Mouse (Mus musculus): ENCODE measurements at regions not wholly inside any gene's neighbourhood (a gene's known extent, or its start where the extent isn't known, plus 50 kb on each side); places are given as distances from the start of the nearest gene placed in this dataset.
"Not testable (repeated sequence)": the region's sequence is repeated elsewhere in the genome, so short reads cannot be mapped to it uniquely, and the experiment has no call there.

DNA sequence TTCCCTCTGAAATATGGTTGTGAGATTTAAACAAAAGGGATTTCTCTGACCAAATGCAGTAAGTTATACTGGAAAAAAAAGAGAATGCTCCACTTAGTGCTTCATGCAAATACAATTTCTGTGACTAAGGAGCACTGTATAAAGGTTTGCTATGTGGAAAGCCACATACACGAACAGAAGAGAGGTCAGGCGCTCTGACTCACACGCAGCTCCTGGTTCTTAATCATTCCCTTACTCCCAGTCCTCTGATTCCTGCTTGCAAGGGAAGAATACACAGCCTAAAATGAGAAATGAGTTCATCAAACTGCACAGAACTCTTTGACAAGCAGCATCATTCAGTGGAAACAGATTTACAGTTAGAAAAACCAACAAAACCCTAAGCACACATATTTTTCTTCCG is 406.8 kb downstream of the Gja1 start:
- no peak for DNase-seq (ENCODE audit: low spot score)

DNA sequence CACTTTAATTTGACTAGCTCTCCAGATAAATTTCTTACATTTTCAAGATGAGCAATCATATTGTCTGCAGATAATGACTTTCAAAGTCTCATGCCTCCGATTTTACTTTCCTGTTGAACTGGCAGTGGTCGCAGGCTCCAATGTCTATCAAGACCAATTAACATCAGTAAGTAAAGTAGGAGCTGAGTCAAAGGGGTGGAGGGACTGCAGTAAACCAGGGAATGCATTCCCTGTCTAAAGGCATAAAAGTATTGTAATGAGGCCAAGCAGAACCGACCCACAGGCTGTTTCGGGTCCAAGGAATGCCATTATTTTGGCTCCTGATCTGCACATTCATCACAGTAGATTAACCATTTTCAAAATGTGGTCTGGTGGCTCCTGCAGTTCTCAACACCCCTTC is 411.0 kb downstream of the Gja1 start:
- no peak for DNase-seq (ENCODE audit: low spot score)

DNA sequence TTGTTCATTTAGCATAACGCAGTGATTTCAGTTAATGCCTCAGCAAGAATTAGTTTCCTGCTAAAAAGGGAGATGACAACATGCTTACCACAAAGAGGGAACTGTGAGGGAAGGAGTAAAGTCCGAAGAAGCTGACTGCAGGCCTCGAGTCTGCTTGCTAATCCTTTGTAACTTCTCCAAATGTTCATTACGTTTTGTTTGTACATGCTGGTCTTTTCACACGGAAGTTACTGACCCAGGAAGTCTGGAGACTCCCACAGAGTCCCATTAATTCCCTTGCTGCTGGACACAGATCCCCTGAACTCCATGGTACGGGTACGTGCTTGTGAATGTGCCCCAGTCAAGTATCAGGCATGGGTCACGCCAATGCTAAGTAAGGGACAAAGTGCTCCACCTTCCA is 415.9 kb downstream of the Gja1 start:
- no peak for DNase-seq (ENCODE audit: low spot score)

DNA sequence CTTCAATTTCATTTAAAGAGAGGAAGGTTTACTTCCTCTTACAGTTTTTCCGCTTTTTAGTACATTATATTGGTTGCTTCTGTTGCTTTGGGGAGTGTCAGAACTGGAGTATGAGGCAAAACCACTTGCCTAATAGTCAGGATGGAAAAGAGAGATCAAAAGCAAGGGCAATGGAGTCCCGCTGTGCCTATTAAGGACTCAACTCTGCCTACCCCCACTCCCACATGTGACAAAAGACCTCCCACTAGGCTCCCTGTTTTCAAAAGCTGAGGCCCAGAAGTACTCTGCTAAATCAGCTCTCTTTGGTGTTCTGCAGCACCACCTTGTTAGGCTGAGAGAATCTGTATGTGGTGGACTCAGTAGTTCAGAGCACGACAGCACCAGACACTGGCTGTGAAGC is 418.3 kb downstream of the Gja1 start:
- no peak for DNase-seq (ENCODE audit: low spot score)

DNA sequence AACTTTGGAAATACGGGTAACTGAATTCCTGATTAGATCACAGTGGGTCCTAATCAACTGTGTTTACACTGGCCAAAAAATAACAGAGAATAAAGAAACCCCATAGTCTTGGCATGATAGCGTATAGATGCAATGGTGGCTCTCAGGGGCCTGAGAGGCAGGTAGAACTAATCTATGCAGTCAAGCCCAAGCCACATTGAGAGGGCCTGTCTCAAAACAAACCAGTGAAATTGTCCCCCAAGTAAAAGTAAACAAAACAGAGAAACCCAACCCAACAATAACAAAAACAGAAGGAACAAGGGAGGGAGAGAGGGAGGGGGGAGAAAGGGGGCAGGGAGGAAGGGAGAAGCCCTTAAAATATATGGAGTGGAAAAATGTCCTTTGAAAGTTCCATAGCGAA is 422.2 kb downstream of the Gja1 start:
- no peak for DNase-seq (ENCODE audit: low spot score)

DNA sequence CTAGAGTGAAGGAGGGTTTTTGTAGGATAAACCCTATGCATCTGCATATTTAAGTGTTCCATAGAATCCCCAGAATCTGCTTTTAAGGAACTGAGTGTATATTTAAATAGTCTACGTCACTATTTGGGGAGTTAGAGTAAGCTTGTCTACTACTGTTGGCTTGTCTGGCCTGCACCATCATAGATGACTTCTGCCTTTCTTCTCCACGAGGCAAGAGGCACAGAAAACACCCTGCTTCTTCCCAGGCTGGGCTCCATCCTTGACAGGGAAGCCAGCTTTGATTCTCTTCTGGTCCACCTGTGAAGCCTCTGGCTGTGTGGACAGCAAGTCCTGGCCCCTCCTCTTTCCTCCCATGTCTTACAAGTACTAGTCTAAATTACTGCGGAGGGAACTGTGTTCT is 422.6 kb downstream of the Gja1 start:
- no peak for DNase-seq (ENCODE audit: low spot score)

DNA sequence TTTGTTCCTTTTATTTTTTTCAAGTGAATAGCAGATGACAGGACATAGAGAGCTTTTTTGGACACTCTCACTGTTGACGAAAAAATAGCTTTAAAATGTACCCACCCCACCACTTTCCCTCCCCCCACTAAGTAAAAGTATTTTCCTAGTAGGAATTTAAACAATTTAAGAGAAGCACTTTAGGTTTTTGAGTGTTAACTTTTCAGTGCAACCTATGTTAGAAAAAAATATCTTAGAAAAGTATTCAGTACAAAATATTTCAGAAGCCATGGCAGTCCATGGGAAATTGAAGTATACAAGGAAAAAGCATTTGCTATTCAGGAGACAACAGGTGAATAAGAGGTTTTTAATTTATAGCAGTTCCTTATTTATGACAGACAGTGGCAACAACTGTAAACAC is 431.9 kb downstream of the Gja1 start:
- no peak for DNase-seq (ENCODE audit: low spot score)

DNA sequence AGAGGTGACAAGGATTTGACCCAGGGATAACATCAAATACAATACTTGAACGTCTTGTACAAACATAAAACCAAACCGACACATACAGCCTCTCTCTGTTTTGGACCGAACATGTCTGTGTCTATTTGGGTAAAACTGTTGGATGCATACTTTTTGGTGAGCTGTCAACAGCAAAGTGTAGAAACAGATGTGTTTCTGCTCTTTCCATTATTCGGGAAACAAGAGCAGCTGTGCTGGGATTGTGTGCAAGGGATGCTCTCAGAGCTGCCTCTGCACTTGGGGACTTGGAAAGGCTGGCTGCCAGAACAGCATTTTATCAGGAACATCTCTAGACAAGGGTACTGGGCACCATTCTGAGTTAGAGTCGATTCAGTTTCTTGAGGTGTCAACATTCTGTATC is 445.0 kb downstream of the Gja1 start:
- DNase-seq (ENCODE audit: low spot score), result no peak

DNA sequence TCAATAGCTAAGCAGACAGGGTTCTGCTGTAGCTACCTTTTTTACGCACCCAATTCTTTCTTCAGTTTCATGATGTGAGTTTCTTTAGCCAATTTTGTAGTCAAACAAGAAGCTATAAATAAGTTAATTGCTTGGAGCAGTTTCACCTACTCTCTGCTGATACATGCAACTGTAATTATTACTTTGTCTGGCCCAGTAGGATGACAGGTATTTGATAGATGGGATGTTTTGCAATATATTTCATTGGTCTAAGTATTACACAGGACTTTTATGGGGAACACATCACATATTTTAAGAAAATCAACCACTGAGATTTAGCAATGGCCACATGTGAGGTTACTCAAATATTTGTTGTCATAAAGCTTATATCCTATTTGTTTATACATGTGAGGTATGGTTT is 454.2 kb downstream of the Gja1 start:
- peak; percentile 28 for DNase-seq (ENCODE audit: low spot score)

DNA sequence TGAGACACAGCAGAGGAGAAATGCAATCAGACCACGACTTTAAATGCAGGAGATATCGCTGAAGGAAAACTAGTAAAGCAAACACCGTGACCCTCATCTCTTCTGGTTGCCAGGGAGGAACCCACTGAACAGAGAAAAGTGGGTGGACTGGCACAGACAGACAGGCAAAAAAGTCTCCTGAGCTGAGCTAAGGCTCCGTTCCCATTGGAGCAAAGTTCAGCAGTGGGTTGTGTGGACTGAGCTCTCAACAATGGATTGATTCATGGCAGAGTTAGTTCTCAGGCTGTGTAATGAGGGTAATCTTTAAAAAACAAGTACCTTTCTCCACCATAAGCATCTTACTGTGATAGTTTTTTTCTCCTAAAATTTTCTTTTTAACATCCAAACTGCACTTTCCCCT is 454.8 kb downstream of the Gja1 start:
- peak; percentile 39 for DNase-seq (ENCODE audit: low spot score)

DNA sequence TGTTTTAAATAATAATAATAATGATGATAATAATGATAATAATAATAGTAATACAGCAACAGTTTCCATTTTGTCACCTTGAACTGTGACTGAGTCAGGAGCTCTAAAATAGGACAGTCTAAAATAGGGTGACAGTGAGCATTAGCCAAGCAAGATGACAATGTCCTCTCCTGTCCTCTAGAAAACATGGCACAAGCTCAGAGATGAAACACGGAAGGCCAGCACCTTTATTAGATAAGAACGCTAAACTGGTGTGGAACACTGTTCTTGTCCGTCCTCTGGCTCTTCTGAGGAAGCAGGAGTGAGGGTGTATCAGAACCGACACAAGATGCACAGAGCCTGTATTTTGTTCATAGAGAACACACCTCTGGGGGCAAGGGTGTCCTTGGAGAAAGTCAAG is 459.0 kb downstream of the Gja1 start:
- DNase-seq (ENCODE audit: low spot score), result no peak

DNA sequence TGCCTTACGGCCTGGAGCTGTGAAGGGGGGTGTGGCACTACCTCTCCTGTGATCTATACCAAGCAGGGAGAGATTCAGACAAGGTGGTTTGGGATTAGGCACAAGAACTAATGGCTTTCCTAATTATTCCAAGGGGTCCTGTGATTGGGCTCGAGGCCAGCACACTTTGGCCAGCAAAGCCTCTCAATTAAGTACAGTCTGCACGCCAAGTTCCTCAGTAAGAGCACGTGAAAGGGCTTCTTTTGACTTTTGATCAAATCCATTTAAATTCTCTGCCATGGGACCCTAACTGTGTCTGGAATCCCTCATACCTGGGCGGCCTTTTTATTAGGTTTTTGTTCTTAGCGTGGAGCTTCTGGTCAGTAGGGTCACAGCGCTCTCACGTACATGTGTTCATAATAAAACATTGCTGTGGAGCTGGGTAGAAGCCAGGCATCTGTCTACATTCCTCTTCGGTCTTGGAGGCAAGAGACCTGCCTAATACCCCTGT is 461.9 kb downstream of the Gja1 start:
- no peak for DNase-seq (ENCODE audit: low spot score)

DNA sequence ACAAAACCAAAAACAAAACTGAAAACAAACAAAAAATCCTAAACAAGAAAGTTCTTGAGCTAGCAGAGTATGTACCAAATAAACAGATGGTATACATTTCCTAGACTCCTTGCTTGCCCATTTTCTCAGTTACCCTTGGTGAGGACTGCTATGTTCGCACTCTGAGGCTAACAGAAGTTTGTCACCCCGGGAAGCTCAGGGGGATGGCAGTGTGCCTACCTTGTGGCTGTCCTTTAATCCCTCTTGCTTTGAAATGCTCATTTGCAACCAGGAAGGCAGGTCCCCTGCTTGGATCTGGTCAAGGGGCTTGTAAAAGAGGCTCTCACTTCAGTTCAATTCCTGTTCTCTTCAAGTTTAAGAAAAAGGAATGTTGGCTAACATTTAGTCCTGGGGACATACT is 462.4 kb downstream of the Gja1 start:
- no peak for DNase-seq (ENCODE audit: low spot score)

DNA sequence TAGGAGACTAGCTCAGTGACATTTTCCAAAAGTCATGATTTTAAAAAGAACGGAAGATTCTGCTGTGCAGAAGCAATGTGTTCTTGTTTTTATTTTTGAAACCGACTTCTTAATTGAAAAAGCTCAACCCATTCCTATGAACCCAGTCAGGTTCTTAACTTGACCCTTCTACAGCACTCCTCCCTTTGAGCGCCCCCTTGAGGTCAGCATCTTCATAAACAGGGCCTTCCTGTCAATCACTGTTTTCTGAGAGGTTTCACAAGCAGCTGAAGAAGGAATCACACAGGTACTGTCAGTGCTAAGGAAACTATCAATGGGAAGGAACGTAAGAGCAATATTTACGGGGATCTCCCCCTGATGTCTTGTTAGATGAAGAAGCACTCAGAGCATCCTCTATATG is 463.6 kb downstream of the Gja1 start:
- DNase-seq (ENCODE audit: low spot score), result peak; percentile 35

DNA sequence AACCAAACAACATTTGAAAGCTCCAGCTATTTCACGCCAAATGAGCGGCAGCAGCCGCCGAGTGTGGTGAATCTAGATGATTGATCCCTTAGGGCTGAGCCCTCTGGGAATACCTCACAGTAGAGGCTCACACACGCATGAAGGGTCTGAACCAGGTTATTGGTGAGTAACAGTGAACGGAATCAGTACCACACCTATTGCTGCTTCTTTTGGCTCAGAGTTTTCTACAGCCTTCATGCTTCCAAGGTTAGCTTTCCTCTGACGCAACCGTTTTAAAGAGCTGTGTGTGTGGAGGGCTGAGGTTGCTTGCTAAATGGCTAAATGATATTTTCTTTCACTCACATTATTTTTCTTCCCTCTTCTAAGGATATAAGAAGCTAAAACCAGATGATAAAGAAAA is 464.4 kb downstream of the Gja1 start:
- no peak for DNase-seq (ENCODE audit: low spot score)

DNA sequence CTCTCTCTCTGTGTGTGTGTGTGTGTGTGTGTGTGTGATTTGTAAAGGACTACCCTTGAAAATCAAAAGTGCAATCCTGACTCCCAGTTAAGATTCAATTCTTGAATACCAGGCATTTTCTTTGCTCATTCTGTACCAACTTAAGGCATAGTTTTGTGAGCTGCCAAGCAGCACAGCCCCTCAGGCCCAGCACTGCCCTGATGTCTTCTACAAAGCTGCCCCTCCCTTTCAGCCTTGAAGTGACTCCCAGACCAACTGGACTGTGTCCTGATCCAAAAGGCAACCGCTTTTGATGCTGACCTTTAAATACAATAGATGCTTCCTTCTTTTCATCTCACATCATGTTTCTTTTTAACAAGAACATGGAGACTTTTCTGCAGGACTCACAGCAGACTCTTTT is 464.8 kb downstream of the Gja1 start:
- no peak for DNase-seq (ENCODE audit: low spot score)

DNA sequence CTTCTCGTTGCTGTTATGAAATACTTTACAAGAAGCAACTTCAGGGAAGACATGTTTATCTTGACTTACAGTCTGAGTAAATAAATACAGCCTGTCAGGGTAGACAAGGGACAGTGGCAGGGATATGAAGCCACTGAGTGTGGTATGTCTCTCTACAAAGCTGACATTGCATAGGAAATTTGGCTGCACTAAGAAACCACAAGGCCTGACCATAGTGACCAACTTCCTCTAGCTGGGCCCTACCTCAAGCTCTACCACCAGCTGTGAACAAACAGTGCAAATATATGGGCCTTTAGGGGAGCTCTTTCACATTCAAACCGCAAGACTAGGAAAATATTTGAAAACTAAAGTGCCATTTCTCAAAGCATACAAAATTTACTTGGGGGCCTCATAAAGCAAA is 475.4 kb downstream of the Gja1 start:
- DNase-seq (ENCODE audit: low spot score), result no peak

DNA sequence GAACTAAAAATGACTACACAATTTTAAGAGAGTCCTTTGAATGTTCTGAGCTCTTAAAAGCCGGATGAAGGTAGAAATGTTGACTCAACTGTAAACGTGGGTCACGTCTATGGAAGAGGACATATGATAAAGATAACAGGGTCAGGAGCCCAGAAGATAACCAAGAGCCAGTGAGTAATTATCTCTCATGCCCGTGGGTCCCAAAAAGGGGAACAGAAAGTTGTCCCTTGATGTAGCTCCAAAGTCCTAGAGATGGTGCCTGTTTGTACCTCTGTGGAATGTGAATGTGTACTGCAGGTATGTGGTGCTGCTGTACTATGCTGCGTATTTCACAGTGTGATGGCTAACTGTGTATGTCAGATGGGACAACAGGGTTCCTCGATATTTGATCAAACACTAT is 479.1 kb downstream of the Gja1 start:
- DNase-seq (ENCODE audit: low spot score), result no peak

DNA sequence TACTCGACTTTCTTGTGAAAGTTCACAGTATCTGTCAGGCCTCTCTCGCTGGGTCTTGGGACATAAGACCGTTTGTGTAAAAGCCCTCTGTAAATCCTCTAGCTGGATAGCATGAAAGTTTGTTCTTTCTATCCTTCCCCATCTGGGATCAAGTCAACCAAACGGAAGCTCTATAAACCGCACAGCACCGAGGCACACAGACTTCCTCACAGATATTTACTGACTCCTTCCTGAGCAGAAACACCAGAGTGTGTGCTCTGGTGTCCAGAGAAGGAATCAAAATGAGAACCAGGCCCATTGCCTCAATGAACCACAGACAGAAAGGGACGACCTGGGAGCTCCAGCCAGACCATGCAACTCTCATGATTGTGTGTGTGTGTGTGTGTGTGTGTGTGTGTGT is 502.6 kb downstream of the Gja1 start:
- DNase-seq (ENCODE audit: low spot score), result no peak

DNA sequence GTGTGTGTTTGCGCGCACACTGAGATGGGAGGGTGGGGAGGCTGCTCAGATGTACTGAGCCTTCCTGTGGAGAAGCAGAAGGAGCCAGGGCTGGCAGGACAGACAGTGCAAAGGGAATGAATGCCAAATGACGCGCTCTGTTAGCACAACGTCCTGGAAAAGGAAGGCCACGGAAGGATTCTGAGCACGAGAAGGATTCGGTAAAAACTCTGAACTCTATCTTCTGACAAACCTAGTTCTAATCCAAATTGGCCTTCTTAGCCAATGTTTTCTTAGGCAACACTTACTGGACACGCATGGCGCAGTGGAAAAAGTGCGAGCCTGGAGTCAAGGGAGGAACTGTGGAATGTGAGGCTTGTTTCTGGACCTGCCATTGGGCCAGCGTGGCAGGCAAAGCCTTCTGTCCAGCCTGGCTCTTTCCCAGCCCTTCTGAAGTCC is 503.0 kb downstream of the Gja1 start:
- DNase-seq (ENCODE audit: low spot score), result peak; percentile 45

DNA sequence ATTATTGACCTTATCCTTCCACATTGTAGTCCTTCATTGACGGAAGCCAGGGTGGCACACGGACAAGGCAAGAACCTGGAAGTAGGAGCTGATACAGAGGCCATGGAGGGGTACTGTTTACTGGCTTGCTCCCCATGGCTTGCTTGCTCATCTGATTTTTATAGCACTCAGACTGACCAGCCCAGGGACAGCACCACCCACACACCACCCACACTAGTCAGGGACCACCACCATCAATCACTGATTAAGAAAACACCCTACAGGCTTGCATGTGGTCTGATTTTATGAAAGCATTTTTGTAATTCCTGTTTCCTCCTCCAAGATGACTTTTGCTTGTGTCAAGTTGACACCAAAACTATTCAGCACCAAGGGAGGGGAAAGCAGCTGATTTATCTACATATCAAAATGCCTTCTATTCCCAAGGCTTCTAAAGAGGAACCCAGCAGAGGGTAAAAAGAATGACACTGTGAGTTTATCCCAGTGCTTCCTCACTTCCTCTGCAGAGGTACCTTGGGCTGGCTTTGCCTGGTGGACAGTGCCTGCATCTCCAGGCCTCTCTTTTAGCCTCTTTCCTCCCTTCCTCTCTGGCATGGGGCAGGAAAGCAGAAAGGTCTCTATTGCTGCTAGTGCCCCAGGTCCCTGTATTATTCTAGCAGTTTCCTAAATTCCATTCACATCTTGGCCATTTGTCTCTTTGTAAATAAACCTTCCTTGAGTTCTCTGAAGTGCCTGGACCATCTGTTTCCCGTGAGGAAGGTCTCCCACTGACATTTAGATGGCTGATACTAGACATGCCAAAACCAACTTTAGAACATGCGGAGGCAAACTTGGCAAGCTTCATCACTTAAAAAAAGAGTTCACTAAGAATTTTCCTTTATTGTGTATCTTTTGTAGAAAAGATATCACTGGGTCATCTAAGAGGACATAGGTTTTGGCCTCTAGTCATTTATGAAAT is 507.6 kb downstream of the Gja1 start:
- no peak for DNase-seq (ENCODE audit: low spot score)

DNA sequence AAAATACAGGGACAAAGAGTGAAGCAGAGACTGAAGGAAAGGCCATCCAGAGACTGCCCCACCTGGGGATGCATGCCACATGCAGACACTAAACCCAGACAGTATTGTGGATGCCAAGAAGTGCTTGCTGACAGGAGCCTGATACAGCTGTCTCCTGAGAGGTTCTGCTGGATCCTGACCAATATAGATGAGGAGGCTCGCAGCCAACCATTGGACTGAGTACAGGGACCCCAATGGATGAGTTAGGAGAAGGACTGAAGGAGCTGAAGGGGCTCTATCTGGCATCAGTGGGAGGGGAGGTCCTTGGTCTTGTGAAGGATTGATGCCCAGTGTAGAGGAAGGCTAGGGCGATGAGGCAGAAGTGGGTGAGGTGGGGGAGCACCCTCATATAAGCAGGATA is 514.4 kb downstream of the Gja1 start:
- not testable (repeated sequence) for DNase-seq (ENCODE audit: low spot score)

DNA sequence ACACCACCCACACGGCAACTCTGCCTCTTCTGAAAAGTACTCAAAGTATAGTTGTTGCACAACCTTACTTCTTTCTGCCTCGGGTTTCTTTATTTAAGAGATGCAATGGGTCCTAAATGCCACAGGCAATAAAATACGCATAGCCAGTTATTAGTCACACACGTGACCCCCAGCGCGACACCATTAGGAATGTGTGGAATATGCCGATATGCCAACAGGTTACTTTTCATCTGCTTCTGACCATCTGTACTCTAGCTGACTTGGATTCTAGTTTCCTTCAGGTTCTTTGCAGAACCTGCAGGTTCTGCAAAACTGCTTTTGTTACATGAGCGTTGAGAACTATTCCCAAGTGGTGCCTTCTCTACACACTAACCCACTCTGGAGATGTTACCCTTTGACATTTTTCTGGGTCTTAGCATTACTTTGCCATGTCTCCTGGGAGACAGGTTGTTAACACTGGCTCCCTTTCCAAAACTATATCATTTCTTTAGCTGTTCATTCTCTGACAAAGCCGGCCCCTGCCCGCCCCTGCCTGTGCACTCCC is 515.6 kb downstream of the Gja1 start:
- DNase-seq (ENCODE audit: low spot score), result no peak
